Mouse (Mus musculus): ENCODE data around the gene Art2b.

GRCm38 (mm10) chr7:101547651-101548050 is 37.7 kb downstream of the Art2b start:
- no peak for TF ChIP-seq USF1 (IDR thresholded peaks at IDR 0.05; ENCODE audit: low read depth)
- no peak for TF ChIP-seq CTCF (IDR thresholded peaks at IDR 0.05; ENCODE audit: control insufficient read depth, insufficient read depth, insufficient read length)
- TF ChIP-seq MAX (IDR thresholded peaks at IDR 0.05) = no peak
- TF ChIP-seq MYOD1 (IDR thresholded peaks at IDR 0.05; ENCODE audit: control insufficient read depth, insufficient read length, low read depth) = no peak
- no peak for TF ChIP-seq CEBPB (IDR thresholded peaks at IDR 0.05; ENCODE audit: low read depth)
- no peak for TF ChIP-seq MYOG (IDR thresholded peaks at IDR 0.05; ENCODE audit: control insufficient read depth, extremely low read depth, insufficient read length)
